Mouse (Mus musculus) limb, embryonic 12.5 days (tissue): ENCODE data around the gene Ddx25. TPM values are rescaled to one million over a fixed set of nuclear protein-coding genes. Genes with fewer than 3 reads are reported as not detected.

Experiments used
- ATAC-seq: fragments of 200-750 bp; cut with Nextera tagmentation; 2 replicates; pipeline ENCODE4 v1.8.0; 2017; ENCODE audit warnings: low read depth, moderate TSS enrichment; ENCODE audit not compliant: insufficient number of reproducible peaks, insufficient read depth, low FRiP score, low TSS enrichment
- H3K27ac ChIP-seq: fragments of 300-500 bp; sonication (generic); 2 replicates; pipeline ENCODE4 v1.5.1; 2016; ENCODE audit warnings: mild to moderate bottlenecking, moderate library complexity
- H3K27me3 ChIP-seq: fragments of 300-500 bp; sonication (generic); 2 replicates; pipeline ENCODE4 v1.6.1; 2016; ENCODE audit warnings: mild to moderate bottlenecking, moderate library complexity
- H3K36me3 ChIP-seq: fragments of 300-500 bp; sonication (generic); 2 replicates; pipeline ENCODE4 v1.6.1; 2016; ENCODE audit warnings: mild to moderate bottlenecking, moderate library complexity
- H3K4me1 ChIP-seq: fragments of 300-500 bp; sonication (generic); replicated peaks from 2 replicates; pipeline ENCODE4 v1.6.1; 2016
- H3K4me2 ChIP-seq: fragments of 300-500 bp; sonication (generic); 2 replicates; pipeline ENCODE4 v1.6.1; 2016; ENCODE audit warnings: mild to moderate bottlenecking, moderate library complexity
- H3K4me3 ChIP-seq: fragments of 300-500 bp; sonication (generic); replicated peaks from 2 replicates; pipeline ENCODE4 v1.5.1; 2016; ENCODE audit warnings: mild to moderate bottlenecking
- H3K9ac ChIP-seq: fragments of 300-500 bp; sonication (generic); replicated peaks from 2 replicates; pipeline ENCODE4 v1.6.1; 2016; ENCODE audit warnings: mild to moderate bottlenecking, moderate library complexity
- H3K9me3 ChIP-seq: fragments of 300-500 bp; sonication (generic); 2 replicates; pipeline ENCODE4 v1.6.1; 2016; ENCODE audit warnings: mild to moderate bottlenecking, moderate library complexity
- WGBS: fragments of 180-500 bp; shearing (Covaris S2); methylation state at CpG from one replicate; pipeline ENCODE4 v1.1.7; 2016; 5-methylcytosine and 5-hydroxymethylcytosine counted together
- polyA plus RNA-seq: library from polyadenylated mRNA; unstranded; fragments of >200 nt; fragmentation: Nextera tagmentation; extraction: Ambion mirVana; gene quantifications from 2 replicates; pipeline ENCODE4 v1.2.1, GENCODE M21; 2016

Ddx25 gene
- polyA plus RNA-seq, 1 experiment from 2014 or later, result 5.1 TPM

DNA sequence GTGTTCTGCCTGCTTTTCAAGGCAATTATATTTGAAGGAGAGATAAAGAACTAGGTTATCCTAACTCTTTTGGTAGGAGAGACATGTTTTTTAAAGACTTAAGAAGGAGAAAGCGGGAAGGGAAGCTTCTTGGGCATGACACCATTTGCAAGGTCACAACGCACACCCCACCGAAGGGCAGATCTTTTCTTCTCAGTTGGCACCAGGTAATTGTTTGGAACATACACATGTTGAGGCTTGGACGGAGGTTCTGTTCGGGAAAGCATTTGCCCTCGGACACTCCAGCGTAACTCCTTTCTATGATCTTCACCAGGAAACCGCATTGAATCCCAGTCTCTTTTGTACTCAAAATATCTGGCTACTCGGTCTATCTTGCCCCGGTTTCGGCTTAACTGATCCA lies 2.7 kb upstream of the Ddx25 start:
- 95% methylated on average over 11 of the region's 11 CpGs for WGBS
- ATAC-seq, result no peak
- no peaks in the 10 kb centered on the region for H3K9me3 ChIP-seq
- no peak overlapping the region for H3K27ac ChIP-seq
- H3K36me3 ChIP-seq, result peaks cover 40% of the 10 kb centered on the region
- H3K4me3 ChIP-seq, result no peak overlapping the region
- H3K9ac ChIP-seq, result no peak overlapping the region
- H3K27me3 ChIP-seq, result peaks cover 18% of the 10 kb centered on the region; the same call in 1 of the 2 replicates
- H3K4me1 ChIP-seq, result peaks cover 17% of the 10 kb centered on the region
- no peak overlapping the region for H3K4me2 ChIP-seq

GRCm38 (mm10) chr9:35559009-35559890 lies 922 bp upstream of the Ddx25 start:
- H3K27me3 ChIP-seq, result peaks cover 18% of the 10 kb centered on the region; the same call in 1 of the 2 replicates
- peaks cover 17% of the 10 kb centered on the region for H3K4me1 ChIP-seq
- H3K4me3 ChIP-seq, result peak overlapping the region; percentile 64
- WGBS, result 1% methylated on average over 31 of the region's 31 CpGs
- H3K27ac ChIP-seq, result peak overlapping the region; percentile 75; the same call in 1 of the 2 replicates
- H3K9me3 ChIP-seq, result no peaks in the 10 kb centered on the region
- peak overlapping the region; percentile 99 for H3K4me2 ChIP-seq
- H3K9ac ChIP-seq, result peak overlapping the region; percentile 42
- peak; percentile 92 for ATAC-seq
- H3K36me3 ChIP-seq, result peaks cover 22% of the 10 kb centered on the region

- no peaks in the 10 kb centered on the region for H3K9me3 ChIP-seq
- peaks cover 8% of the 10 kb centered on the region for H3K36me3 ChIP-seq
- WGBS, result 60% methylated on average over 12 of the region's 12 CpGs
- no peak overlapping the region for H3K4me3 ChIP-seq
- no peak overlapping the region for H3K27ac ChIP-seq
- H3K4me2 ChIP-seq, result no peak overlapping the region
- peaks cover 18% of the 10 kb centered on the region; the same call in 1 of the 2 replicates for H3K27me3 ChIP-seq
- no peak overlapping the region for H3K9ac ChIP-seq
- peaks cover 17% of the 10 kb centered on the region for H3K4me1 ChIP-seq
- no peak for ATAC-seq
Observed at GRCm38 (mm10) chr9:35556494-35557102, 1.7 kb downstream of the Ddx25 start.

DNA sequence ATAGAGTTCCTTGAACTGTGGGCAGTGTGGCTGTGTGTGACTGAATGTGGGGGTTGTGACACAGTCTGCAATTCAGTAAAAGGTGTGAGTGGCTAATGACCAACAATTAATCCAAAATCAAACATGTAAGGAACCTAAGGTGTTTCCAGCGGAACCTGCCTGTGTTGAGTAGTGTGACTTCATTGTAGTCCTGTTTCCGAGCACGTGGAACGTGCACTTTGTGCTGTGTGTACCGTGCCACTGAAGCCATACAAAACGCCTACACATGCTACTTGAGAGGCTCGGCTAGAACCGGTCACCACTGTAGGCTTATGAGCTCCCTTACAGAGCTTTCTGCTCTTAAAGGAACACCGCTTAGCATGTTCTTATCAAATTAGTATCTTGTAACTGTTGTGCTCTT lies 9.9 kb downstream of the Ddx25 start:
- Histone ChIP-seq H3K36me3 (no peaks in the 10 kb centered on the region), H3K27ac (no peak overlapping the region), H3K4me1 (0 out of 2 replicates have a peak, but pooled peaks cover 5% of the 10 kb centered on the region), H3K4me2 (no peak overlapping the region), H3K9ac (no peak overlapping the region), H3K9me3 (no peaks in the 10 kb centered on the region), H3K4me3 (no peak overlapping the region), H3K27me3 (no peaks in the 10 kb centered on the region)
- no peak for ATAC-seq
- WGBS, result 80% methylated on average over 9 of the region's 9 CpGs

- Histone ChIP-seq H3K9me3 (no peaks in the 10 kb centered on the region), H3K9ac (no peak overlapping the region), H3K36me3 (no peaks in the 10 kb centered on the region), H3K4me3 (no peak overlapping the region), H3K27me3 (peaks cover 3% of the 10 kb centered on the region; the same call in 1 of the 2 replicates), H3K4me2 (no peak overlapping the region), H3K4me1 (0 out of 2 replicates have a peak, but pooled peaks cover 5% of the 10 kb centered on the region), H3K27ac (no peak overlapping the region)
- ATAC-seq, result no peak
- WGBS, result 86% methylated on average over 9 of the region's 9 CpGs
Observed at GRCm38 (mm10) chr9:35546745-35547144, 11.6 kb downstream of the Ddx25 start.

- Histone ChIP-seq H3K27ac (no peak overlapping the region), H3K36me3 (no peaks in the 10 kb centered on the region), H3K4me3 (no peak overlapping the region), H3K27me3 (peaks cover 3% of the 10 kb centered on the region; the same call in 1 of the 2 replicates), H3K4me1 (0 out of 2 replicates have a peak, but pooled peaks cover 5% of the 10 kb centered on the region), H3K9me3 (no peaks in the 10 kb centered on the region), H3K4me2 (no peak overlapping the region), H3K9ac (no peak overlapping the region)
- ATAC-seq, result no peak
- WGBS, result 78% methylated on average over 12 of the region's 12 CpGs
Observed at GRCm38 (mm10) chr9:35545704-35546103, 12.6 kb downstream of the Ddx25 start.

GRCm38 (mm10) chr9:35544666-35545065 lies 13.7 kb downstream of the Ddx25 start:
- no peak overlapping the region for H3K9ac ChIP-seq
- ATAC-seq, result no peak
- 0 out of 2 replicates have a peak, but pooled peaks cover 5% of the 10 kb centered on the region for H3K4me1 ChIP-seq
- no peaks in the 10 kb centered on the region for H3K36me3 ChIP-seq
- H3K4me3 ChIP-seq, result no peak overlapping the region
- H3K27ac ChIP-seq, result no peak overlapping the region
- no peaks in the 10 kb centered on the region for H3K9me3 ChIP-seq
- WGBS, result 48% methylated on average over 2 of the region's 2 CpGs
- peaks cover 3% of the 10 kb centered on the region; the same call in 1 of the 2 replicates for H3K27me3 ChIP-seq
- no peak overlapping the region for H3K4me2 ChIP-seq

DNA sequence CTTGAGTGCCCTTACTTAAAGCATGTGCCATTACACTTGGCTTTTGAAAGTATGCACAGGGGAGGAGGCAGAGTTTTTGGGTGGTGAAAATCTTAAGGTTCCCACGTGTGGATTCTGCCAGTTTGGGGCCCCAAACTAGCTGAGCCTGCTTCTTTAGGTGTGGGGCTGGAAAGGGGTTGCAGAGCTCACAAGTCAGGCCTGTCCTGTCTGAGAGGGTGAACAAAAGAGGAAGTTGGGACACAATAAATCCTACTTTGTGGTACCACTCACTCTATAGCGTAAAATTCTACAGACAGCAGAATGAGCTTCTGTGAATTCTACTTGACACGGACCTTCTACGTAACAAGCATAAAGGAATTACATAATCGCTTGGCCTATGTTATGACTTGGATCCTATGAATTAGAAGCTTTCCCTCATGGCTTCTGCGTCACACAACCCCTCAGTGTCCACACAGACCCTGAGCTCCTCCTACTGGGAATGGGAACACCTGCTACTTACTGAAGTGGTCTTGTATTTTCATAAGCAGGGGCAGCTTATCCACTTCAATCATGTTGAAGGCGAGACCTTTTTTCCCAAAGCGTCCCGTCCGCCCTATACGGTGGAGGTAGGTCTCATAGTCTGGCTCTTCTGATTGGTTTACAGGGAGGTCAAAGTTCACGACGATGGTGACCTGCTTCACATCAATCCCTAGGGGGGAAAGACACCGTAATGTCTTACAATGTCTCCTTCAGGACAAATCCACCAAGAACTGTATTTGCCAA lies 15.0 kb downstream of the Ddx25 start:
- 82% methylated on average over 14 of the region's 14 CpGs for WGBS
- H3K36me3 ChIP-seq, result no peaks in the 10 kb centered on the region
- H3K27me3 ChIP-seq, result peaks cover 3% of the 10 kb centered on the region; the same call in 1 of the 2 replicates
- H3K9ac ChIP-seq, result no peak overlapping the region
- H3K27ac ChIP-seq, result no peak overlapping the region
- no peak overlapping the region for H3K4me2 ChIP-seq
- no peak for ATAC-seq
- no peaks in the 10 kb centered on the region for H3K9me3 ChIP-seq
- H3K4me1 ChIP-seq, result peaks cover 9% of the 10 kb centered on the region; the same call in 1 of the 2 replicates
- no peak overlapping the region for H3K4me3 ChIP-seq

DNA sequence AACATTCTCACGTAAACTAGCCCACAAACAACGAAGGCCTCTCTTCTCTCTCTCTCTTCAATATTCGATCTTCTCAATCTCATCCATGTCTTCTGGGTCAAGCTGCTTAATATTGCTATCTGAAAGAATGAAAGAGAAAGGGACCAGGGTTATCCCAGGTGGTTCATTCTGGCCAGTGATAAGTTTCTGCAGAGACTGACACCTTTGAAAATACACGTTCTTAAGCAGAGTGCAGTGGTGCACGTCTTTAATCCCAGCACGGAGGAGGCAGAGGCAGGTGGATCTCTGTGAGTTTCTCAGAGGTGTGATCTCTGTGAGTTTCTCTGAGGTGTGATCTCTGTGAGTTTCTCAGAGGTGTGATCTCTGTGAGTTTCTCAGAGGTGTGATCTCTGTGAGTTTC lies 16.4 kb downstream of the Ddx25 start:
- no peak overlapping the region for H3K4me2 ChIP-seq
- peaks cover 3% of the 10 kb centered on the region; the same call in 1 of the 2 replicates for H3K27me3 ChIP-seq
- H3K9me3 ChIP-seq, result no peaks in the 10 kb centered on the region
- H3K4me3 ChIP-seq, result no peak overlapping the region
- no peak for ATAC-seq
- no peaks in the 10 kb centered on the region for H3K36me3 ChIP-seq
- WGBS, result 70% methylated on average over 6 of the region's 6 CpGs
- H3K4me1 ChIP-seq, result peaks cover 18% of the 10 kb centered on the region
- no peak overlapping the region for H3K9ac ChIP-seq
- H3K27ac ChIP-seq, result no peak overlapping the region

- no peak overlapping the region for H3K4me3 ChIP-seq
- no peaks in the 10 kb centered on the region for H3K36me3 ChIP-seq
- no peak overlapping the region for H3K27ac ChIP-seq
- ATAC-seq, result peak; percentile 64; the same call in 1 of the 2 replicates
- peaks cover 18% of the 10 kb centered on the region for H3K4me1 ChIP-seq
- H3K9ac ChIP-seq, result no peak overlapping the region
- H3K4me2 ChIP-seq, result no peak overlapping the region
- WGBS, result 8% methylated on average over 6 of the region's 6 CpGs
- peaks cover 3% of the 10 kb centered on the region; the same call in 1 of the 2 replicates for H3K27me3 ChIP-seq
- H3K9me3 ChIP-seq, result no peaks in the 10 kb centered on the region
Observed at GRCm38 (mm10) chr9:35541488-35541887, 16.8 kb downstream of the Ddx25 start.
